Mouse (Mus musculus): ENCODE measurements around the gene Dnah6. TPM values are rescaled to one million over a fixed set of nuclear protein-coding genes. Genes with fewer than 3 reads are reported as not detected.

Dnah6 gene
- 0.01 TPM in 2 replicates for polyA plus RNA-seq (2016; fragmentation: Nextera tagmentation; extraction: Ambion mirVana)

GRCm38 (mm10) chr6:73221189-73221957, at the start of gene Dnah6:
TSS of gene Dnah6 (minus strand) at chr6:73221651.
- DNase-seq (ENCODE audit: low spot score): peak; percentile 84
- no peaks in the 10 kb centered on the region for H3K27me3 ChIP-seq (ENCODE audit: low read depth, poor library complexity, severe bottlenecking)
- peak within 1 kb of the TSS; percentile 44 for H3K27ac ChIP-seq
- WGBS: 40% methylated on average over 25 of the region's 25 CpGs
- H3K9me3 ChIP-seq (replicated peaks): no peaks in the 10 kb centered on the region
- H3K4me1 ChIP-seq: peaks cover 20% of the 10 kb centered on the region
- no peaks in the 10 kb centered on the region for H3K36me3 ChIP-seq
- peak within 1 kb of the TSS; percentile 46 for H3K4me3 ChIP-seq

- DNase-seq (ENCODE audit: low spot score): no peak
- Histone ChIP-seq H3K36me3 (peaks cover 95% of the 10 kb centered on the region), H3K4me1 (no peaks in the 10 kb centered on the region), H3K27me3 (ENCODE audit: low read depth, poor library complexity, severe bottlenecking) (no peaks in the 10 kb centered on the region), H3K4me3 (no peak overlapping the region), H3K27ac (no peak overlapping the region), H3K9me3 (replicated peaks) (no peaks in the 10 kb centered on the region)
- WGBS: 96% methylated on average over 3 of the region's 3 CpGs
Observed at GRCm38 (mm10) chr6:73269374-73269773, 47.9 kb upstream of the Dnah6 start.

- WGBS: 94% methylated on average over 8 of the region's 8 CpGs
- no peak for DNase-seq (ENCODE audit: low spot score)
- Histone ChIP-seq H3K27ac (no peak overlapping the region), H3K36me3 (peaks cover 96% of the 10 kb centered on the region), H3K4me3 (no peak overlapping the region), H3K27me3 (ENCODE audit: low read depth, poor library complexity, severe bottlenecking) (no peaks in the 10 kb centered on the region), H3K4me1 (no peaks in the 10 kb centered on the region), H3K9me3 (replicated peaks) (no peaks in the 10 kb centered on the region)
Observed at GRCm38 (mm10) chr6:73267738-73268311, 46.4 kb upstream of the Dnah6 start.

- H3K4me1 ChIP-seq: no peaks in the 10 kb centered on the region
- peaks cover 95% of the 10 kb centered on the region for H3K36me3 ChIP-seq
- H3K4me3 ChIP-seq: no peak overlapping the region
- H3K27ac ChIP-seq: no peak overlapping the region
- no peaks in the 10 kb centered on the region for H3K27me3 ChIP-seq (ENCODE audit: low read depth, poor library complexity, severe bottlenecking)
- no peaks in the 10 kb centered on the region for H3K9me3 ChIP-seq (replicated peaks)
- 82% methylated on average over 2 of the region's 2 CpGs for WGBS
- no peak for DNase-seq (ENCODE audit: low spot score)
Observed at GRCm38 (mm10) chr6:73264801-73265200, 43.4 kb upstream of the Dnah6 start.

DNA sequence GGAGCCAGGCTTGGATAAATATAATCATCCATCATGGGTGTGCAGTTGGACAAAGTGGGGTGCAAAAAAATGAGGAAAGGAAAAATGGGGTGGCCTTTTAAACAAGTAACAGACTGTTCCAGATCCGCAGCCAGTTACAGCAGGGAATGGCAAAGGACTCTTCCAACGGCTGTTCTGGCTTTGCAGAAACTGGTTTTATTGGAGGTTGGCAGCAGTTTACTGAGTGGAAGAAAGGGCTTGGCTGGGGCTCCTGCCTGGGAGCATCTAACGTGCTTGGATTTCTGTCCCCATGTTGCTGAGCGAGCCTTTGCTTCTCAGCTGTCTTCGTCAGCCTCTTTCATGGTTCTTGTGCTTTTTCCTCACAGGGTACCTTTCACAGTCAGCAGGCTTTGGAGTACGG, 38.7 kb upstream of the Dnah6 start:
- Histone ChIP-seq H3K4me1 (no peaks in the 10 kb centered on the region), H3K27me3 (ENCODE audit: low read depth, poor library complexity, severe bottlenecking) (no peaks in the 10 kb centered on the region), H3K27ac (no peak overlapping the region), H3K4me3 (no peak overlapping the region), H3K9me3 (replicated peaks) (no peaks in the 10 kb centered on the region), H3K36me3 (peaks cover 87% of the 10 kb centered on the region)
- WGBS: 91% methylated on average over 6 of the region's 6 CpGs
- DNase-seq (ENCODE audit: low spot score): no peak

DNA sequence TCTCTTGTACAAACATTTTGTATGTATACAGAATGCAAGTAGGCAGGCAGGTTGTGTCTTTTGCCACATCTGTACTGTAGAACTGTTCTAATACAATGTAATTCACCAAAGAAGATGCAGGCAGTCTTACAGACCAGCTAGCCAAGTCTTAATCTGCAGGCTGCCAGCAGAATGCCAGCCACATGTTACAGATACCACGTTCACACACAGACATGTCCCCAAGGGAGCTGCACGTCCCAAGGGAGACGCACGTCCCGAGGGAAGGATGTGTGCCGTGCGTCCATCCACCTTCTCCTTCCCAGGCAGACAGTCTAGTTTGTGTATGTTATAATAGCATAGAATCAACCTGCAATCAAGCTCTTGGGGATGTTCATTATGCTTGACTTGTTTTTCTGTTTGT, 35.6 kb upstream of the Dnah6 start:
- H3K27me3 ChIP-seq (ENCODE audit: low read depth, poor library complexity, severe bottlenecking): no peaks in the 10 kb centered on the region
- DNase-seq (ENCODE audit: low spot score): no peak
- H3K9me3 ChIP-seq (replicated peaks): no peaks in the 10 kb centered on the region
- H3K27ac ChIP-seq: no peak overlapping the region
- H3K36me3 ChIP-seq: peaks cover 61% of the 10 kb centered on the region
- peaks cover 5% of the 10 kb centered on the region; the same call in 1 of the 2 replicates for H3K4me1 ChIP-seq
- 98% methylated on average over 7 of the region's 7 CpGs for WGBS
- no peak overlapping the region for H3K4me3 ChIP-seq

DNA sequence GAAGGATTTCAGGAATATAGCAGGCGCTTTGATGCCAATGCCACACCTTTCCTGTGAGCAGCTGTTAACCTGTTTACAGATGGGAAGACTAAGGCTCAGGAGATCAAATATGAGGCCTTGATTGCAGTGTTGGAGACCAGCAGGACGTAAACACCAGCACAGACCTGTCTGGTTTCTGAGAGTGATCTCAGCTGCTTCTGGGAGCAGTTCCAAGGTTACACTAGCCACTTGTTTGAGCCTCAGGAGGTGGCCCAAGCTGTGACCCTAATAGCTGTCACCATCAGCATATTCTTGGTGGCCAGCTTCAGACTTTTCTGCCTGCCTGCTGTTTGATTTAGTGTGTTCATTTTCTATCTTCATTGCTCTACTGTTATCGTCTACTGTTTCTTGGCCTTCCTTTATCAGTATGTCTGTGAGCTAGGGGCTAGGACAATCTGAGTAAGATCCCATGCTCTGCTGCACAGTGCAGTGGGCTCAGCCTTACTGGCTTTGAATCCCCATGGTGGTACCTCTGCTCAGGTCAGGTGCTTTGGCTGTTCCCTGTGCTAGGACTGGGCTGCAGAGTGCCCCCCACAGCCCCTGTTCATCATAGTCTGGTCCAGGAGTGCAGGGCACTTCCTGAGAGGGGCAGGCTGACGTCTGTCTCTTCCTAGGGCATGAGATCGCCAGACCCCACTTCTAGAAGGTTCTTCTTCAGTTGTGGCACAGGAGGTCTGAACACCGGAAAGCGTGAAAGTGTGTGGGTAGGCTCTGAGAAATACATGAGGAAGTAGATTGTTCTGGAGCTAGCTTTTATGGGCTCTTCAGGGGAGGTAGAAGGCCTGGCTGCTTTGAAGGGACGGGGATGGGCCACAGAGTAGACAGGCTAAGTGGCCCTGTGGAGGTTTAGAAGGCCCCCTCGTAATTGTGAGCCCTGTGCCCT, 33.1 kb upstream of the Dnah6 start:
- no peak for DNase-seq (ENCODE audit: low spot score)
- no peaks in the 10 kb centered on the region for H3K27me3 ChIP-seq (ENCODE audit: low read depth, poor library complexity, severe bottlenecking)
- 85% methylated on average over 9 of the region's 9 CpGs for WGBS
- H3K4me3 ChIP-seq: no peak overlapping the region
- peaks cover 38% of the 10 kb centered on the region for H3K36me3 ChIP-seq
- H3K4me1 ChIP-seq: peaks cover 12% of the 10 kb centered on the region
- no peaks in the 10 kb centered on the region for H3K9me3 ChIP-seq (replicated peaks)
- peak overlapping the region; percentile 51; the same call in 1 of the 2 replicates for H3K27ac ChIP-seq

GRCm38 (mm10) chr6:73253584-73253983, 32.1 kb upstream of the Dnah6 start:
- Histone ChIP-seq H3K27ac (no peak overlapping the region), H3K4me3 (no peak overlapping the region), H3K9me3 (replicated peaks) (no peaks in the 10 kb centered on the region), H3K36me3 (peaks cover 28% of the 10 kb centered on the region), H3K27me3 (ENCODE audit: low read depth, poor library complexity, severe bottlenecking) (no peaks in the 10 kb centered on the region), H3K4me1 (peaks cover 17% of the 10 kb centered on the region)
- no peak for DNase-seq (ENCODE audit: low spot score)
- 86% methylated on average over 4 of the region's 4 CpGs for WGBS

DNA sequence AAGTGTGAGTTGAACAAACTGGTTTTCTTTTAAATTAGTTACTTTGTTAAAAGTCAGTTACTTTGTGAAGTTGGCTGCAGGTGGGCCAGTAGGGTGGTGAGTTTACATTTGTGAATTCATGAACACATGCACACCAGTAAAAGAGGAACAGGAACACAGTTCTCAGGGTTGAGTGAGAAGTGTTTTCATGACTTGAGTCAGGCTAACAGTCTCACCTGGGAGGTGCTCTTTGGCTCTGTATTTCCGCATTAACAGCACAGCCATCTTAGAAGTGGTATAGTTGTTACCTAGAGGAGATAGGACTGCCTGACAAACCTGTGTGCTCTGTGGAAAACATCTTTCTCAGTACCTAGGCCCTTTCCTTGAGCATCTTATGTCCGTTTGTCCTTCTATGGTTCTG, 31.6 kb upstream of the Dnah6 start:
- H3K27me3 ChIP-seq (ENCODE audit: low read depth, poor library complexity, severe bottlenecking): no peaks in the 10 kb centered on the region
- no peaks in the 10 kb centered on the region for H3K9me3 ChIP-seq (replicated peaks)
- DNase-seq (ENCODE audit: low spot score): no peak
- H3K4me1 ChIP-seq: peaks cover 17% of the 10 kb centered on the region
- H3K36me3 ChIP-seq: peaks cover 22% of the 10 kb centered on the region
- no peak overlapping the region for H3K27ac ChIP-seq
- H3K4me3 ChIP-seq: no peak overlapping the region
- WGBS: 94% methylated on average over 2 of the region's 2 CpGs

DNA sequence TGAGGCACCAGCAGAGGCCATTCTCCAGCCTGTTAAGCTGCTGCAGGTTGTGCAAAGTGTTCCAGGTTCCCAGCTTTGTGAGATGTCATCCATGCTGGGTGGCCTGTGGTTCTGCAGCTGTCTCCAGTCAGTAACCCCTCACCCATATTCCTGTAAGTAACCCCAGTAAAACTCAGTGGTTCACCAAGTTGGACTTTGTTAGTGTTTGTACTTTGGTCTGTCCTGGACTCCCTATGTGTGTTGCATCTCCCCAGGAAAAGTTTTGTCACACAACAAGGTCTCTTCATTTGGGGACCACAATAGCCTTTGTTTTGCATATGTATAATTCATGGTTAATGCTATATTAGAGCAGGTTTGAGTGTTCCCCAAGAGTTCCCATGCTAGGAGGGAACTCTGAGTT, 30.9 kb upstream of the Dnah6 start:
- peaks cover 17% of the 10 kb centered on the region for H3K4me1 ChIP-seq
- H3K27ac ChIP-seq: no peak overlapping the region
- no peaks in the 10 kb centered on the region for H3K9me3 ChIP-seq (replicated peaks)
- no peaks in the 10 kb centered on the region for H3K27me3 ChIP-seq (ENCODE audit: low read depth, poor library complexity, severe bottlenecking)
- H3K36me3 ChIP-seq: peaks cover 17% of the 10 kb centered on the region
- DNase-seq (ENCODE audit: low spot score): no peak
- H3K4me3 ChIP-seq: no peak overlapping the region

DNA sequence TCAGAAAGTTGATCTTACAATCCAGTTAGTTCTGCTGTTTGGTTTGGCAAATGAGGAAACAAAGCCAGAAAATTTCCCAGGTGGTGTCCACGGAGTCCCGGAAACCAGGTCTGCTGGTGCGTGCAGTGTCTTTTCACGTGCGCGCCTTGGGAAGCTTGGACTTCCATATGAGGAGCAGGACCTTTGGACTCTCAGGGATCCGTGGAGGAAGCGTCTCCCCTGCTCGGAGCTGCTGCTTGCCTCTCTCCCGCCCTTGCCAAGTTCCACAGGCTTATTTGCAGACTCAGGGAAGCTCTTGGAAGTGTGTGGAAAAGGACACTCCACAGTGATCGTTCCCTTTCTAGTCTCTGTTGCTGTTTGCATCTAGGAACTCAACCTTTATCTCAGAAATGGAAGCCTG, 29.9 kb upstream of the Dnah6 start:
- no peak for DNase-seq (ENCODE audit: low spot score)
- Histone ChIP-seq H3K27ac (no peak overlapping the region), H3K4me3 (no peak overlapping the region), H3K4me1 (peaks cover 17% of the 10 kb centered on the region), H3K27me3 (ENCODE audit: low read depth, poor library complexity, severe bottlenecking) (no peaks in the 10 kb centered on the region), H3K36me3 (peaks cover 7% of the 10 kb centered on the region), H3K9me3 (replicated peaks) (no peaks in the 10 kb centered on the region)
- 96% methylated on average over 11 of the region's 11 CpGs for WGBS

DNA sequence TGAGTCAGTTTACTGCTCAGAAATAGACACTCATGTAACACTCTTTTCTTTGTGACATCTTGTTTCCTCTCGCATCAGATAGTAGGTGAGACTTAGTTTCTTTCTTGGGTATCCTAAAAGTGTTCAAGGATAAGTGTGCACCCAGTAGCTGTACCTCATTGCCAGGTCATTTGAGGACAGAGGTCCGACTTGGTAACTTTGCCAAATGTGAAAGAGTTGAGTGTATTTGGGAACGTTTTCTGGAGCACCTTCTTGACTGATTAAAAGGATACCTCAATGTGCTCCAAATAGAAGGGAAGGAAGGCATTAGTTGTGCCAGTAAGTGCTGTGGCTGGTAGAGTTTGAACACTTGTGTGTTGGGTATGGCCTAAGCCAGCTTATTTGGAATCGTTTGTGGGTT, 28.4 kb upstream of the Dnah6 start:
- Histone ChIP-seq H3K27me3 (ENCODE audit: low read depth, poor library complexity, severe bottlenecking) (no peaks in the 10 kb centered on the region), H3K9me3 (replicated peaks) (no peaks in the 10 kb centered on the region), H3K27ac (no peak overlapping the region), H3K36me3 (peaks cover 4% of the 10 kb centered on the region; the same call in 1 of the 2 replicates), H3K4me3 (0 out of 2 replicates have a peak overlapping the region, but pooled peaks have one; percentile 97), H3K4me1 (peaks cover 15% of the 10 kb centered on the region)
- DNase-seq (ENCODE audit: low spot score): no peak
- WGBS: 89% methylated on average over 4 of the region's 4 CpGs

DNA sequence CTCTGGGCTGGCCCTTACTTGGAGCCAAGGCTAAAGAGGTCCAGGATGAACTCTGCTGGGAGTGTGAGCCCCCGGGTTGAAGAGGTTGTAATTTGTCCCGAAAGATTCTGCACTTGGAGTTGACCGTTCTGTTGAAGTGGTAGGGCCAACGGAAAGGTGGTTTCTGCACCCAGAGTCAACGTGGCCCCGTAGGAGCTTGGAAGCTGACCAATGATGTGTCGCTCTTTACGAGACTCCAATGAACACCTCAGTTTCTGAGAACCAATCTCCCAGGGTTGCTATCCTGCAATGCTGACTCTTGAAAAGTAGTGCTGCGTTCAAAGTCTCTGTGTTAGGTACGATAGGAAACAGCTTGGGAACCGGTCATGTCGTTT, 27.6 kb upstream of the Dnah6 start:
- Histone ChIP-seq H3K4me1 (peaks cover 12% of the 10 kb centered on the region), H3K27ac (peak overlapping the region; percentile 94), H3K27me3 (ENCODE audit: low read depth, poor library complexity, severe bottlenecking) (no peaks in the 10 kb centered on the region), H3K4me3 (peak overlapping the region; percentile 97), H3K9me3 (replicated peaks) (no peaks in the 10 kb centered on the region), H3K36me3 (peaks cover 4% of the 10 kb centered on the region; the same call in 1 of the 2 replicates)
- 12% methylated on average over 12 of the region's 12 CpGs for WGBS
- no peak for DNase-seq (ENCODE audit: low spot score)
